Mouse (Mus musculus) kidney, postnatal 14 days (tissue): ENCODE measurements at regions not wholly inside any gene's neighbourhood (a gene's known extent, or its start where the extent isn't known, plus 50 kb on each side); places are given as distances from the start of the nearest gene placed in this dataset.
A peak's percentile ranks its signal among the peaks of the same experiment; 100 is the strongest.

ENCODE experiments used
- DNase-seq: peaks from one replicate; pipeline ENCODE4 v3.0.0; 2022; ENCODE audit warnings: mixed read lengths

DNA sequence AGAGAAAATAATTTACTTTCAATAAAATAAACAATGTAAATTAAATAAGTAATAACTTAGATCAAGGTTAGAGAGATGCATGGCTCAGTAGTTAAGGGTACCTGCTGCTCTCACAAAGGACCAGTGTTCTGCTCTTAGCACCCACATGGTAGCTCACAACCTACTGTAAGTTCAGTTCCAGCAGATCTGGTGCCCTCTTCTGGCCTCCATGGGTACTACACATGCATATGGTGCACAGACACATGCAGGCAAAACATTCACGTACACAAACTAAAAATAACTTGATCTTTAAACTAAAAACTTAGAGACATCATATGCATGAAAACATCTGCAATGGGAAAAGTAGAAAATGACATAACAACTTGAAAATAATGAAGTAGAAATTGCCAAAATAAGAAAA lies 184.2 kb upstream of the Ank start:
- no peak for DNase-seq

DNA sequence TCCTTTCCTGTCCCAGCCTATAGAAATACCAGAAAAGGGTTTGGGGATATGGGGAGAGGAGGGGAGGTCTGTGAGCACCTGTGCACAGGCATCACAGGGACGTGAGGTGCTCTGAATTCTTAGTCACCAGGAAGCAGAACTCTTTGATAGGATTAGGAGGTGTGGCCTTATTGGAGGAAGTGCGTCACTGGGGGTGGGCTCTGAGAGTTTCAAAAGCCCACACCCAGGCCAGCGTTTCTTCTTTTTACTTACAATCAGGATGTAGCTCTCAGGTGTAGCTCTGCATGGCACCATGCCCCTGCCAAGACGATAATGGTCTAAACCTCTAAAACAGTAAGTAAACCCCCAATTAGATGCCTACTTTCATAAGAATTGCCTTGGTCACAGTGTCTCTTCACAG lies 162.6 kb upstream of the Ank start:
- DNase-seq, result no peak

- no peak for DNase-seq
Measured at GRCm38 (mm10) chr15:27304256-27304655, 162.2 kb upstream of the Ank start.

- DNase-seq, result no peak
Measured at GRCm38 (mm10) chr15:27305035-27305434, 161.4 kb upstream of the Ank start.

DNA sequence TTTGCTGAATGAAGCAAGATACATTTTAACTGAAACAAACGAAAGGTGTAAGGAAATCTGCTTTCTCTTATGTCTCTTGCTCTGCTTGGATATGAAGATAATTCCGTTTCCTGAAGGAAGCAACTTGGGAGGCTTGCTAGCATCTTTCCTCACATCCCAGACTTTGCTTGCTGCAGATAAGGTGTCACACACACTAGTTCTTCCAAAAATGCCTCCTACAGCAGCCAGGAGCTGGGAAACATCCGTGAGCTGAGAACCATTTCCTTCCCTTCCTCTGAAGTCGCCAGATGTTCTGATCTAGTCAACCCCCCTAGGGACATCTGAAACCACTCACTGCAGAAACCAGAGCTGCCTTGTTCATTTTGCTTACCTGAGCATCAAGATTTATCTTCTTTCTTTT lies 157.8 kb upstream of the Ank start:
- DNase-seq, result no peak

GRCm38 (mm10) chr15:27315964-27316745 lies 150.3 kb upstream of the Ank start:
- DNase-seq, result no peak

DNA sequence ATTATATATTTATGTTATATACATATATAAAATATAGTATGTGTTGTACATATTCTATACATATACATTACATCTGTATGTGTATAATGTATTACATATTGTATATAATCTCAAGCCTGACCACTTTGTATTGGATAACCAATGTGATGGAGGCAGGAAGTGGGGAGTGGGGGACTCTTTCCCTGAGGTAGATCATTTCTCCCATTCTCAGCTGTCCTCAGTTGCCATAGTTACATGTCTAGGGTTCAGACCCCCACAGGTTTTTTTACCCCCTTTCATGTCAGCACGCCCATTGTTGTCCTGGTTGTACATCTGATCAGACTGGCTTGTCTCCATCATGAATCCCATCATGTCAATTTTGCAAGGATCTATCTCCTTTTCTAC lies 149.7 kb upstream of the Ank start:
- DNase-seq, result no peak

DNA sequence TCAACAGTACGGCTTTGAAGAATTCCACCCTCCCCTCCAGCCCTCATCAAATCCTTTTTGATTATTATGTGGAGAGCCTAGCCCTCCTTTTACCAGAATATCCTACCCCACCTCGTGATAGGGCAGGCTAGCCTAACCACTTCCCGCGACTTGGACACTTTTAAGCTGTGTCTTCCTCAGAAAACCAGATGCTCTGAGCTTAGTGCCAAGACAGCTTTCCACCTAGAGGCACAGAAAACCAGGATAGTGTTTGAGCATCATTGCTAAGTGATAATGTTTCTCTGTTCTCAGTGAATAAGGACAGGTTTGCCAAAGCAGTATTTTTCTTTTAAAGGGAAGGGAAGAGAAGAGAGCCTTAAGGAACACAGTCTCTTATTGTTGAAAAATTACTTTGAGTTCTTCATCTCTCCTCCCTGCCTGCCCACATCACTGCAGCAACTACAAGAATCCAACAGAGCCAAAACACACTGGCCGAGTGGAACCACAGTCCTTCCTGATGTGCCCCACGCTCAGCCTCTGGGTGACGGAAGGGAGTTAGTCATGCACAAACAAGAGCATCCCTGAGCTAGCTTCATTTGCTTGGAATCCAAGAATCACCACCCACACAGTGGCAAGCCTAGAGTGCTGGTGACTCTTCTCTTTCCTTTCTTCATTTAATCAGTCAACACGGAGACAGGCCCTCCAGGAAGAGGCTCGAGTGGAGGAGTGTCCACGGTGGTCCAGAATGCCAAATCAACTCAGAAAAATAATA lies 144.4 kb upstream of the Ank start:
- DNase-seq, result no peak

DNA sequence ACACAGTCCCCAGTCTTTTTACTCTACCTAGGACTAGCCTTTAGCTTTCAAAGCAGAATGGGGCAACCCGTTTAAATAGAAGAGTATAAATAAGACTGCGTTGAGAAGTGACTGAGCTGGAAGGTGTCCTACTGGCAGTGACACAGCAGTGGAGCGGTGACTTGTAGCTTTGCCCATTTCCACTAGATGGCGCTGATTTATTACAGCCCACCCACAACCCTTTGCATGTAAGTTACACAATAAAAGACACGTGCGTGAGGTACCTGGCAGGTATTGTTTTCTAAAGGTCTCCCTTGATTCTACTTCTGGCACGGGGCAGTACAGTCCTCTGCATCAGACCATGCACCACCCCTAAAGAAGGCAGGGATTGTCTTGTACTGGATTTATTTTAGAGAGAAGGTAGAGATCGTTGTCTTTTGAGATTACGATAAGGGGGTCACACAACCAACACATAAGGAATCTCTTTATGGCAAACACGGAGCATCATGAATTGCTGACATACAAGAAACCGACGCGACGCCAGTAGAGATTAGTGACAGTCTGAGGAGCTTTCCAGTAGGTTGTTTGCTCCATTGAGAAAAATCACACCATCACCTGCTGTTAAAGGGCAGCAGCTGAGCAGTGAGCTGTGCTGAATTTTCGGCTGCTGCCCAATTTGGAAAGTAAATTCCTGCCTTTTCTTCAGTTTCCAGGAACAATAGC lies 140.5 kb upstream of the Ank start:
- peak; percentile 74 for DNase-seq

DNA sequence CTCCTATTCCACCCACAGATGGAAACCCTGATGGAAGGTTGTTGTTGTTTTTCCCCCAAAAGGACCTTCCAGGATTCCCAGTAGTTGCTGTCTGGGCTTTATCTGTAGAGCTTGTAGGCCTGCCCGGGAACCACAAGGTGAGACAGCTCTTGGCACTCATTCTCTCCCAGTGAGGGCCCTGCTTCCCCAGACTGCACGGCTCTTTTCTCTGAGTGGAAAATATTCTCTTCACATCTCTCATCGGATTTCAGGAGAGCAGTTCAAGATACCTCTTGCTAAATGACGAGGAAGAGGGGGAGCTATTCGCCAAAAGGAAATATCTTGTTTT lies 140.0 kb upstream of the Ank start:
- DNase-seq, result no peak

- no peak for DNase-seq
Measured at GRCm38 (mm10) chr15:27327744-27328143, 138.7 kb upstream of the Ank start.

GRCm38 (mm10) chr15:27328441-27328840 lies 138.0 kb upstream of the Ank start:
- DNase-seq, result no peak

DNA sequence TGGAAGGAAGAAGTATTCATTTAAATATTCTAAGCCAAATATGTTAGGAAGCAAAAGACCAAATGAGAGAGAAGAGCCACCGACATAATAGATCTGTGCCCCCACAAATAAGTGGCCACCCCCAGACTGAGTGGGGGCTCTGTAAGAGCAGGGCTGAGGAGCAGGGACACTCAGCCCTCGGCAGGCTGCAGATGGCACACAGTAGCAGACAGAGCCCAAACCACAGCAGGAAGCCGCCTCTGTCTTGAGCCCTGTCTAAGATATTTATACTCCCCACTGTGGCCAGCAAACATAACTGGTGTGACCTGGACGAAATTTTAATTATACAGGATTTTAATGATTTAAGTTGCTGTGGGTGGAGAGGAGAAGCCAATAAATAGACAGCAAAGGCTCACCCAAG lies 126.4 kb upstream of the Ank start:
- DNase-seq, result no peak

DNA sequence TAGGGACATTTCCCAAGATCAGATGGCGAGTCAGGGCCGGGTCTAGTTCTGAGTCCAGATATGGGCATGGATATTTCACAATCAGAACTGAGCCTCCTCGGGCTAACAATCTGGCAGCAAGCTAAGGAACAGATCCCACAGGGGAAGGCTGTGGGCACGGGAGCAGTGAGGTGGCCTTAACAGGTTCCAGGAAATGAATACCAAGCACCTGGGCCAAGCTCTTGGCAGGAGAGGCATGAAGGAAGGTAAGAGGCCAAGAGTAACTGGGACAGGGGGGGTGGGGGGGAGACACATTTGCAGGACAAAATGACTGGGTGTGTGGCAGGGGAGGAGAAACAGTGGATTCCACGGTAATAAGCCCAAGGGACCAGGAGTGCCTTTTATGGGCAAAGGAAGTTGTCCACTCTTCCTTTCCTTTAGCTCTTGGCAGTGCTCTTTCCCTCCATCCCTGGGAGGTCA lies 124.9 kb upstream of the Ank start:
- DNase-seq, result peak; percentile 2

- DNase-seq, result no peak
Measured at GRCm38 (mm10) chr15:27358441-27358840, 108.0 kb upstream of the Ank start.

- DNase-seq, result no peak
Measured at GRCm38 (mm10) chr15:27359271-27359670, 107.2 kb upstream of the Ank start.

DNA sequence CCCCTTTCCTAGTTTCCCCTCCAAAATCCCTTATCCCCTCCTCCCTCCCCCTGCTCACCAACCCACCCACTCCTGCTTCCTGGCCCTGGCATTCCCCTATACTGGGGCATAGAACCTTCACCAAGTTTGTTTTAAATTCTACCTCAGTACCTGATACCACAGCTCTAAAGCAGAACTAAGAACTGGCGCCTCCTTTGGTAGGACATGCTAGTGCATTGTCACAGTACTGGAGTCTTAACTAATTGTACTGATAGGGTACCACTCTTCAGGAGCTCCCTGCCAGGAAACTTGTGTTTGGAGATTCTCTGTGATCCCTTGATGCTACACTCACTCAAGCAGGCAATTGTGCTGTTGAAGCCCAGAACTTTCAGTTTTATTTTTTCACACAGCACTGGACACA lies 92.0 kb upstream of the Ank start:
- no peak for DNase-seq

DNA sequence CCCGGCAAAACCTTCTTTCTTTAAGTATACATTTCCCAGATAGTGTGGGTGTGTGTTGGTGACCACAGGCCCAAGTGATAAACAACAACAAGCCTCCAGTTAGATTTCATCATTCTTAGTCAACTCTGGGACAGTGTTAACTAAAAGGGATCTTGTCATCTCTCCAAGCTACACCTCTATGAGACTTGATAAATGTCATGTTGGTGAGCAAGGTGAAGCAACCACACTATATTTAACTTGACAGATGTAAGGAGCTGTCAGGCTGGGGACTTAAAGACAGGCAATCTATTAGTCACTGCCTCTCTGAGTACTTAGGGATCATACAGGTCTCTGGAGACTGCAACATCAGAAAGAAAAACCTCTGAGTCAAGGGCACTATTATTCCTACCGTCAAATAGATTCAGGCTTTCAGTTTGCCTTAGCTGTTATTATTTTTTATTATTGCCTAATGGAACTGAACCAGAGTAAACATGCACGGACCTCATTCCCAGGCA lies 87.8 kb upstream of the Ank start:
- no peak for DNase-seq

GRCm38 (mm10) chr15:27380436-27380945 lies 86.0 kb upstream of the Ank start:
- no peak for DNase-seq

DNA sequence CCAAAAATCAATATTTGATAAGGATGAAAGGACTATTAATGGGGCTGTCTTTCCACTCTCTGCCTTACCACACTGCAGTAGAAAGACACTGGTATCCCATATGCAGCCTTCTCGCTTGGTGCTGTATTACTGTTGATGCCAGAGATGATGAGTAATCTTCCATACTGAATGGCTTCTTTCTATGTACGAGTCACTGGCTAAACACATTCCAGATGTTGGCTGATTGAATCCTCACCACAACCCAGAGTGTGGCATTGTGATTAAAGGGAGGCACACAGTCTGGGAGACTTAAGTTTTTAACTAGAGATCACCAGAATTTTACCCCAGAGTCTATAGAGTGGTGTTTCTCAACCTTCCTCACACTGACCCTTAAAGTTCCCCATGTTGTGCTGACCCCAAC lies 84.9 kb upstream of the Ank start:
- no peak for DNase-seq

DNA sequence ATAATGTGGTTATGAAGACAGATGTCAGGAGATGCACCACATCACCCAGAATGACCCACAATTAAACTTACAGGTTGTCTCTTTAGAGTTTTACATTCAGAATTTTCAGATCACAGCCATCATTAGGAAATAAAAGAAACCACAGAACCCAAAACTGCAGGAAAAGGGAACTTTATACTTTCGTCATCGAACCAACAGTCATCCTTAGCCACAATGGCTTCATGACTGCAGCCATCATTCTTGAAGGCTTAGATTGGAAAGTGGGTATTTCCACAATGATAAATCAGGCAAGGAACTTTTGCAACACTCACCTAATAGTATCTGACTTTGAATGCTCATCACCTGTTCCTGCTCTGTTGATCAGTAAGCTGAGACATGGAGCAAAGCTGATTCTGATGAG lies 75.9 kb upstream of the Ank start:
- DNase-seq, result no peak

GRCm38 (mm10) chr15:27405721-27406161 lies 60.7 kb upstream of the Ank start:
- DNase-seq, result peak; percentile 6

GRCm38 (mm10) chr15:27409856-27410255 lies 56.6 kb upstream of the Ank start:
- DNase-seq, result no peak

DNA sequence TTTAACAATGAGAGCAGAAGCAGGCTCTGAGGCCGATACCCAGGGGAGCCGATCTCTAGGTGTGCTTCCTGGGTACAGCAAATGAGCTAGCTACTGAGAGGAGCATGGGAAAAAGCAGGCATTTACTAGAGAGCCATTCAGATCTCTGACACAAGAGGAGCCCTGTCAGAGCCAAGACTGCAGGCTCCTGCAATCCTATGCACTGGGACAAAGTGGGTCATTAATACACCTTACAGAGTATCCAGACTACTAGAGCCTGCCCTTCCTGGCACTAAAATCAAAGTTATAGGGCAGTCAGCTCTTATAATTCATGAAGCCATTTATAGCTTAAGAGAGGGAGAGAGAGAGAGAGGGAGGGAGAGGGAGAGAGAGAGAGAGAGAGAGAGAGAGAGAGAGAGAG lies 54.2 kb upstream of the Ank start:
- no peak for DNase-seq
